Mouse (Mus musculus) forebrain, embryonic 11.5 days (tissue): ENCODE measurements at regions not wholly inside any gene's neighbourhood (a gene's known extent, or its start where the extent isn't known, plus 50 kb on each side); places are given as distances from the start of the nearest gene placed in this dataset.
"Not testable (repeated sequence)": the region's sequence is repeated elsewhere in the genome, so short reads cannot be mapped to it uniquely, and the experiment has no call there.

Source experiments
- ATAC-seq: fragments of 200-750 bp; cut with Nextera tagmentation; replicated peaks from 2 replicates; pipeline ENCODE4 v1.8.0; 2017; ENCODE audit warnings: moderate TSS enrichment; ENCODE audit not compliant: low FRiP score
- DNase-seq: peaks from one replicate; pipeline ENCODE4 v3.0.0-alpha.2; 2017; ENCODE audit warnings: low spot score
- H3K27ac ChIP-seq: fragments of 300-500 bp; sonication (generic); 2 replicates; pipeline ENCODE4 v1.5.1; 2014; ENCODE audit warnings: low read depth, low read length
- H3K27me3 ChIP-seq: fragments of 300-500 bp; sonication (generic); 2 replicates; pipeline ENCODE4 v1.6.1; 2014; ENCODE audit warnings: mild to moderate bottlenecking, low read length, mixed read lengths; ENCODE audit not compliant: control insufficient read depth, insufficient read depth
- H3K36me3 ChIP-seq: fragments of 300-500 bp; sonication (generic); 2 replicates; pipeline ENCODE4 v1.6.1; 2014; ENCODE audit warnings: mild to moderate bottlenecking, low read length, moderate library complexity, mixed read lengths; ENCODE audit not compliant: control insufficient read depth, insufficient read depth
- H3K4me1 ChIP-seq: fragments of 300-500 bp; sonication (generic); replicated peaks from 2 replicates; pipeline ENCODE4 v1.6.1; 2014; ENCODE audit warnings: low read length, mixed read lengths; ENCODE audit not compliant: control insufficient read depth, insufficient read depth
- H3K4me2 ChIP-seq: fragments of 300-500 bp; sonication (generic); 2 replicates; pipeline ENCODE4 v1.6.1; 2014; ENCODE audit warnings: low read depth, mild to moderate bottlenecking, low read length, moderate library complexity, mixed read lengths; ENCODE audit not compliant: severe bottlenecking
- H3K4me3 ChIP-seq: fragments of 300-500 bp; sonication (generic); 2 replicates; pipeline ENCODE4 v1.5.1; 2014; ENCODE audit warnings: low read depth, low read length
- H3K9ac ChIP-seq: fragments of 300-500 bp; sonication (generic); 2 replicates; pipeline ENCODE4 v1.6.1; 2014; ENCODE audit warnings: low read length
- H3K9me3 ChIP-seq: fragments of 300-500 bp; sonication (generic); 2 replicates; pipeline ENCODE4 v1.6.1; 2016; ENCODE audit warnings: low read length, mixed read lengths; ENCODE audit not compliant: control insufficient read depth
- WGBS: fragments of 180-500 bp; shearing (Covaris S2); extraction: QIAGEN DNeasy Blood & Tissue Kit; methylation state at CpG from one replicate; pipeline ENCODE4 v1.1.7; 2014; 5-methylcytosine and 5-hydroxymethylcytosine counted together

DNA sequence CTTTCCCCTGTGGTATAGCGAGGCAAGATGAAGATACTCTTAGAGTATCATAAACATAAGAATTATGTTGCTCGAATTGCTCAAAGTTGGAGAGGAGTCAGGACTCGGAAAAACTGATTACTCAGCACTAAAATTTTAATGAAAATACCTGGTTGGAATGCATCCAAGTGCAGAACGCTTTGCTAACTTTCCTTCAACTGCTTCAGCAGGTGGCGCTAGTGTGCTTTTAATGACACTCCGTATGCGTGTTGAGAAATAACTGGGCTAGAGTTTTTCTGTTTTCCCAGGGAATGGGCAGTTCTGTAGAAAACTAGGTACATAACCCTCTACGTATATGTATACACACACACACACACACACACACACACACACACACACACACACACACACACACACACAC, 221.0 kb downstream of the Grxcr1 start:
- Histone ChIP-seq H3K36me3 (no peaks in the 10 kb centered on the region), H3K4me2 (no peak overlapping the region), H3K27me3 (no peaks in the 10 kb centered on the region), H3K9me3 (no peaks in the 10 kb centered on the region), H3K4me3 (no peak overlapping the region), H3K9ac (no peak overlapping the region), H3K4me1 (no peaks in the 10 kb centered on the region), H3K27ac (no peak overlapping the region)
- DNase-seq = peak; percentile 77
- ATAC-seq = peak; percentile 78
- 21% methylated on average over 8 of the region's 8 CpGs for WGBS

DNA sequence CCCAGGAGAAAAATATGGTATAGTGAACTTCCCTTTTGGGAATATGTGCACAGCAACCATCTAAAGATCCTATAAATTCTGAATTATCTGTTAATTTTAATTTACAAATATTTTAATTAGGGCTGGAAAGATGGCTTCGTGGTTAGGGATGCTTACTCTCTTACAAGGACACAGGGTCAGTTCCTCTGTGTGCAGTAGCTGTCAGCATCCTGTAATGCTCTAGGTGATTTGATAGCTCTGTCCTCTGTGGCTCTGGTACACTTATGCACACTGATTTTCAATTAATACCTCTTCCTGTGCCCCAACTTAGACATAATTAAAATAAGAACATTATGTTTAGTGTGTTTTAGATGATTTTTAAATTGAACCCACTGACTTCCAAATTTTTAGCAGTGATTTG, 221.8 kb downstream of the Grxcr1 start:
- no peak overlapping the region for H3K4me3 ChIP-seq
- 74% methylated on average over 1 of the region's 1 CpGs for WGBS
- no peak overlapping the region for H3K4me2 ChIP-seq
- no peaks in the 10 kb centered on the region for H3K27me3 ChIP-seq
- H3K36me3 ChIP-seq = no peaks in the 10 kb centered on the region
- H3K9me3 ChIP-seq = no peaks in the 10 kb centered on the region
- ATAC-seq (no peak), DNase-seq (no peak)
- H3K4me1 ChIP-seq = no peaks in the 10 kb centered on the region
- no peak overlapping the region for H3K9ac ChIP-seq
- H3K27ac ChIP-seq = no peak overlapping the region

DNA sequence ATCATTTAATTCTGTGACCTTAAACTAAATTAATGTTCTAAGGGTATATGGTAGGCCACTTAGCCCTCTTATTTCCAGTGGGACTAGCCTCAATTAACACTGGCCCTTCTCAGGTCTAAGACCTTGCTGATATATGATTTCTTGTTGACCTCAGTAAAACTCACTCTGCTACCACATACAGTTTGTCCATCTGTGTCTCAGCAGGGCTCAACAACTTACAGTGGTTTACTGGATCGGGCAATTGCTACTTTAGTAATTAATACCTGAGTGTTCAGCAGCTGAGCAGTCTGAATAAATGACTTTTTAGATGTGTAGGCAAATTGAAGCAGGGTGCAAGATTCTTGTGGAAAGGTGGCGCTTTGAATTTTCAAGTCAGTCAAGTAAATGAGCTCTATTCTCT, 222.5 kb downstream of the Grxcr1 start:
- Histone ChIP-seq H3K27me3 (no peaks in the 10 kb centered on the region), H3K4me1 (no peaks in the 10 kb centered on the region), H3K4me3 (no peak overlapping the region), H3K4me2 (no peak overlapping the region), H3K9ac (no peak overlapping the region), H3K36me3 (no peaks in the 10 kb centered on the region), H3K9me3 (no peaks in the 10 kb centered on the region), H3K27ac (no peak overlapping the region)
- WGBS = 69% methylated on average over 2 of the region's 2 CpGs
- ATAC-seq (no peak), DNase-seq (no peak)

DNA sequence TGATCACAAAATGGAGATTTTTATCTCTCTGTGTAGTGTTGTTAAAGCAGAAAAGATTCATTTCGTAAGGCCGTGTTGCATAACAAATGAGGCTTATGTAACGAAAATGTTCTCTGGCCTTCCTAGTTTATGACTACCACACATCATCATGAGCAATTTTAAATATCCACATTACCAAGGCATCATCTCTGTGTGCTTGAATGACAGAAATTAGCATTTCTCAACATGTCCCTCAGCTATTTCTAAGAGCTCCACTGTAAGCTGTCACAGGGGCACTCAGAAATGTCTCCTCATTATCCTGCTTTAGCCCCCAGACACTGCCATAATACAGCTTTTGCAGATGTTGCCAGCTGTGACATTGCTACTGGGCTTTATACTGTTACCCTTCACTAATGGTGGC, 232.6 kb downstream of the Grxcr1 start:
- no peaks in the 10 kb centered on the region for H3K4me1 ChIP-seq
- DNase-seq = no peak
- no peak overlapping the region for H3K4me2 ChIP-seq
- no peaks in the 10 kb centered on the region for H3K36me3 ChIP-seq
- H3K9me3 ChIP-seq = no peaks in the 10 kb centered on the region
- no peak overlapping the region for H3K9ac ChIP-seq
- H3K4me3 ChIP-seq = no peak overlapping the region
- no peak overlapping the region for H3K27ac ChIP-seq
- ATAC-seq = no peak
- no peaks in the 10 kb centered on the region for H3K27me3 ChIP-seq
- 89% methylated on average over 3 of the region's 3 CpGs for WGBS

DNA sequence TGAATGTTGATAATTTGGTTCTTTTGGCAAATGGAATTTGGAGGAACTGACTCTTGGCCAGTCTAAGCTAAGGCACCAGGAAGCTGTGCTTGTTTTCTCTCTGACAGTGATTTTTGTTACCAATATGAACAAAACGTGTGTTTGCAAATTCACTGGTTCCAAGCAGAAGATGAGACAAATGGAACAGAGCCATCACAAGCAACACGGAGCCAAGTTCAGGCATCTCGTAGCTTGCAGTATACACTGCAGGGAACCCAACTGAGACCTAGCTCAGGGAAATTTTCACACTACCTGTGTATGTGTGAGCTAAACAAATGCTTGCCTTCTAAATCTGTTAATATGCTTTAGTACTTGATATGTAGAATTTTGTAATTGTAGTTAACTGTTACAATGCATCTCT, 242.6 kb downstream of the Grxcr1 start:
- no peaks in the 10 kb centered on the region for H3K4me1 ChIP-seq
- H3K4me2 ChIP-seq = no peak overlapping the region
- DNase-seq = no peak
- no peak overlapping the region for H3K27ac ChIP-seq
- ATAC-seq = no peak
- no peaks in the 10 kb centered on the region for H3K9me3 ChIP-seq
- H3K36me3 ChIP-seq = no peaks in the 10 kb centered on the region
- no peaks in the 10 kb centered on the region for H3K27me3 ChIP-seq
- WGBS = 81% methylated on average over 3 of the region's 3 CpGs
- no peak overlapping the region for H3K9ac ChIP-seq
- H3K4me3 ChIP-seq = no peak overlapping the region

DNA sequence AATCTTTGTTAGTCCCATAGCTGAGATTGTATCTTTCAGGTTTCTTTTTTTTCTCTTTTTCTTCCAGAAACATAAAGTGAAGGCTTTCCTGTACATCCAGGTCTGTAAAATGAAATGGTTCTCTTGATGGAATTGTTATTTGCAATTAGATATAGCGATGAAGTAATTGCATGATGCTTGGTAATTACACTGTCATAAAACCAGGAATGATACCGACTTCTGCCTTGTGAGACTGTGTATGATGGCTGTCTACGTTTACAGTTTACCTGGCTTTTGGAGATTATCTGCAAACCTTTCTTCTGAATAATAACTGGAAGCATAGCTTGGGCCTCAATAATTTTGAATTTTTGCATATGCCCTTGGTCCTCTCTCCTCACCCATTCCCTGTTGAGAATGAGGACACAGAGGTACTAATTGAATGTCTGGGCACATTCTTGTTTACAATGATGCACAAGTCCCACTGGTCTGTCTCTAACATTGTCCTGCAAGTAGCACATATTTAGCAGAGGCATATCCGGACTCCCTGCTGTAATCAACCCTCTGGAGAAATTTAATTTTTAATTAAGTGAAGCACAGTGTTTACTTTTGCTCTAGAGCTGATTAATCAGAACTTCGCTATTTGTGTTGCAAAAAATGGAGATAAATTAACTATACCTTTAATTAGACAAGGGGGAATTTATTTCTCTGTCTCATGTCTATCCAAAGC, 244.1 kb downstream of the Grxcr1 start:
- WGBS = 81% methylated on average over 5 of the region's 5 CpGs
- Histone ChIP-seq H3K9me3 (no peaks in the 10 kb centered on the region), H3K9ac (no peak overlapping the region), H3K4me2 (no peak overlapping the region), H3K36me3 (no peaks in the 10 kb centered on the region), H3K27ac (no peak overlapping the region), H3K4me3 (no peak overlapping the region), H3K4me1 (no peaks in the 10 kb centered on the region), H3K27me3 (no peaks in the 10 kb centered on the region)
- DNase-seq = no peak
- ATAC-seq = no peak

DNA sequence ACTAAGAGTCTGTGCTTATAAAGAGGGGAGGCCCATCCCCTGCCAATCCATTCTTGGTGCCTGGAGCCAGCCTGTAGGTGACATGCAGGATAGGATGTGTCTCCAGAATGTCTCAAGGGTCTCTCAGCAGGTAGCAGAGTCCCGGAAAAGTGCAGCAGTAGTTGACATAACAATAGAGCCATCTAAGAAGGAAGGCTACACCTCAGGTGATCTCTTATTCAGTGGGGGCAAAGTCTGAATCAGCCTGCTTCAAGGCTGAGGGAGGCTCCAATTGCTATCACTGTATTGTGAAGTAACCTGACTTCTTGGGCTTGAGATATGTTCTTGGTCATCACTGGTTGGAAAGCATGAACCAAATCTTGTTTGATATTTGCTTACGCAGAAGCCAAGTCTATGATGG, 264.1 kb downstream of the Grxcr1 start:
- H3K27ac ChIP-seq, H3K9me3 ChIP-seq, H3K4me1 ChIP-seq, DNase-seq, ATAC-seq, H3K4me2 ChIP-seq, H3K36me3 ChIP-seq, H3K9ac ChIP-seq, H3K27me3 ChIP-seq, H3K4me3 ChIP-seq: not testable (repeated sequence)
- 81% methylated on average over 2 of the region's 2 CpGs for WGBS

DNA sequence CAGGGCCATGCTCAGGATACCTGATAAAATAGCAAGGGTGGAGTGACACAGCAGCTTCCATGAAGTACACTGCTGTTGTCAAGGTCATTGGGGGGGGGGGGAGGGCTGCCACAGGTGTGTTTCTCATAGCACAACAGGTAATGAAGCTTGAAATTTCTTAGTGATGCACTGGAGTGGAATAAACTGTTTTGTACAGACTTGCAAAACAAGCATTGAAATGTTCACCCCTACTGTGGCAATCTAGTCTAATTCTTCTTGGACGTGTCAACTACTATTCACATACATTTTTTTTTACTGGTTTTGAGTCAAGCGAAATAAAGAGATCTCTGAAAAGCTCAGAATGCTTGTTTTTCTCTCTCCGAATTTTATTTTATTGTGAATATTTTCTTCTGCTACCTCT, 281.6 kb downstream of the Grxcr1 start:
- H3K9me3 ChIP-seq = no peaks in the 10 kb centered on the region
- no peaks in the 10 kb centered on the region for H3K27me3 ChIP-seq
- H3K9ac ChIP-seq = no peak overlapping the region
- no peak for ATAC-seq
- WGBS = 39% methylated on average over 3 of the region's 3 CpGs
- H3K4me1 ChIP-seq = no peaks in the 10 kb centered on the region
- H3K27ac ChIP-seq = no peak overlapping the region
- no peak overlapping the region for H3K4me2 ChIP-seq
- no peak for DNase-seq
- no peak overlapping the region for H3K4me3 ChIP-seq
- H3K36me3 ChIP-seq = no peaks in the 10 kb centered on the region

DNA sequence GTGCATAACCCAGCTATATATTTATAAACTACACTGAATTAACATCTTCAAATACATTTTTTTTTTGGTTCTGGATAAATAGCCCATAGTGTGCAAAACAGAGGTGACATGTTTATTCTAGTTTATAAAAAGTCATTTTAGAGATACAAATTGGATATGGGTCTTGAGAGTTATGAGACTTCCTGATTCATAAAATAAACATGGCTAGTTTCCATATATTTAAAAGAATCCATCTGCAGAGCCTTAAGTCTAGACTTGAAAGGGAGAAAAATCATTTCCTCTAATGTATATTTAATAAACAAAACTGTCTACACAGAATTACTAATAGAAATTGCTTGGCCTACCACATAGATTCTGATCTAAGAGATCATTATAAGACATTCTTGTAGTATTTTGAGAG, 287.3 kb downstream of the Grxcr1 start:
- Histone ChIP-seq H3K4me2 (no peak overlapping the region), H3K27me3 (no peaks in the 10 kb centered on the region), H3K4me3 (no peak overlapping the region), H3K27ac (no peak overlapping the region), H3K4me1 (no peaks in the 10 kb centered on the region), H3K9ac (no peak overlapping the region), H3K9me3 (no peaks in the 10 kb centered on the region), H3K36me3 (no peaks in the 10 kb centered on the region)
- DNase-seq (no peak), ATAC-seq (no peak)
